Mouse (Mus musculus): ENCODE results near the gene Scoc.
"Not testable (repeated sequence)": the region's sequence is repeated elsewhere in the genome, so short reads cannot be mapped to it uniquely, and the experiment has no call there.

Gene Scoc

DNA sequence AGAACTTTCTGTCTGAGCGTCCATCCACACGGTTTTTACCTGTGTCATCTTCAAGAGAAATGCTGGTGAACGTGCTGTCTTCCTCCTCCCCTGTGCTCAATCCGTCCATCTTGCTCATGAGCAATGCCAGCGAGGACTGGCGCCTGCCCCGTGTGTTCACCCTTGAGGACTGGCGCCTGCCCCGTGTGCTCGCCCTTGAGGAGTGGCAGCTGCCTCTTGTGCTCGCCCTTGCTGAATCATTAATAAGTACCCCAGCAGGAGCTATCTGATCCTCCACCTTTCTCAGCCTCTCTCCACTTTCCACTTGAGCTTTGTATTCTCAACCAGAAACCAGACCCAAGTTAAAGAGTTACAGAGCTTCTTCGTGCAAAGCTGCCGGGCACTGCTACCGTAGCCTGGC, at the start of gene Scoc:
TSS of gene Scoc (minus strand) at position 170 of the 400 bp plus-strand sequence.
- DNase-seq = peak; percentile 78

DNA sequence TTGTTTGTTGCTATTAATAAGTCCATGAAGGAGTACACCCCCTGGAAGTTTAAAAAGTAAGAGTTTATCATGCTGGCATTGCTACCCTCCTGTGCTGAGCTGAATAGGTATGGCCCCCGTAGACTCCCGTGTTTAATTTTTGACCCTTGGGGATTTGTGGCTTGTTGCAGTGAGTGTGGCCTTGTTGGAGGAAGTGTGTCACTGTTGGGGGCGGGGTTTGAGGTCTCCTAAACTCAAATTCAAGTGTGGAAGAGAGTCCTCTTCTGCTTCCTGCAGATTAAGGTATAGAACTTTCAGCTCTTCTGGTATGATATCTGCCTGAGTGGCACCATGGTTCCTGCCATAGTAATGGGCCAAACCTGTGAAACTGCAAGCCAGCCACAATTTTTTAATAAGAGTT, 1.4 kb upstream of the Scoc start:
- no peak for DNase-seq

DNA sequence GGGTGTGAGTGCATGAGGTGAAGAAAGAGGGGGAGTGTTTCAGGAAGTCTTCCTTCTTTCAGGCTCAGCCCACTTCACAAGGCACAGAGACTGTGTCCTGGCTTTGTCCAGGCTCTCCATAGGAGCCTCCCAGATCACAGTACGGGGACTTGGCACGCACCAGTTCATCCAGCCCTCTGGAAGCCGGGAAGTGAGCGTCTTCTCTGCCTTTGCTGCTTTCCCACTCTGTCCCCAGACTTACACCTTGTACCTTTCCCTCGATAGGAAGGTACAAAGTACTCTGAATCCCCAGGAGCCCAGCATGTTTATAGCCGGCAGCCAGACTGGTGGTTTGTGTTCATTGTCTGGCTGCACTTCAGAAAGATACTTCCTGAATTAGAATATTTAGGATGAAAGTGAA, 1.1 kb downstream of the Scoc start:
- DNase-seq = peak; percentile 56

DNA sequence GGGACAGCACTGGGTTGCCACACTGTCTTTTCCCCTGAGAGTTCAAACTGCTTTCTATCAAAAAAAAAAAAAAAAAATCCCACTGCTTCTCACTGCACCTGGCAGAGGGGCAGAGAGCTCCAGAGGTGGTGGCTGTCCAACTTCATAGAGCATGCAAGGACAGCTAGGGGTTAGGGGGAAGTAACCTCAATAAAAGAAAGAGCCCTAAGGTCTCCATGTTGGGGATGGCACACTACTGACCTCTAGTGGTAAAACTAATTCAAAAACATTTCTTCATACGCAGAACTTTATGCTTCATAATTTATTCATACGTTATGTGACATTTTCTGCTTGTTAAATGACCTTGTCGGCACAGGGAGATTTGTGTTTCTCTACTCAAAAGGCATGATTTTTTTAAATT, 7.1 kb downstream of the Scoc start:
- DNase-seq = no peak

DNA sequence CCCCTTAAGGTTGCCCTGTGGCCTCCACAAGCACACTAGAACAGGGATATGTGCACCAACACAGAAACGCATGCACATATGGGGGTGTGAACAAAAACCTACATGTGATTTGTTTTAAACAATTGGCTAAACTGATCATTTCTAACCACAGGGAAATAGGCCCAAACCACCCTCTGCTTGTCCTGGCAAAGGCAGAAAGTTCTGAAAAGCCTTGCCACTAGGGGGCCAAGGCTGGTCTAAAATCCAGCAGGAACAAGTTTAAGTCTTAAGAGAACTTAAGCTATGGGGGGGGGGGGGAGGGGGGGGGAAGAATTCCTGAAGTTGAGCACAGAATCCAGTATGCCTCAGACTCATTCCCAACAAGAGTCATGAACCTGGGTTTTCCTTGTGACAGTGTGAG, 8.2 kb downstream of the Scoc start:
- peak; percentile 31 for DNase-seq

DNA sequence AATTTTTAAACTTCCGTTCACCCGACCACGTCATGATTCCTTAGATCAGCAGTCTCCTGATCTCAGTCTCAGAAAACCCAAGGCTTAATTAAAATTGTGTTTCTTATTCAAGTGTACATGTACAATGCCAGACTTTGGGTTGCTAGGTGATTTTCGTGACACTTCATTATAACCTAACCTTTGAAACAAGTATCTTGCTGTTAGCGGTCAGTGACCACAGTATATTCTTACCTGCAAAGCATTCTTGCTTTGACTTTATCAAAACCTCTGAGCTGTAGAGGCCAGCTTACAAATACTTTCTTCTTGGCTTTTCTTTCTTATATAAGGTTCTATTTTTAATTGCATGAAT, 15.2 kb downstream of the Scoc start:
- no peak for DNase-seq

DNA sequence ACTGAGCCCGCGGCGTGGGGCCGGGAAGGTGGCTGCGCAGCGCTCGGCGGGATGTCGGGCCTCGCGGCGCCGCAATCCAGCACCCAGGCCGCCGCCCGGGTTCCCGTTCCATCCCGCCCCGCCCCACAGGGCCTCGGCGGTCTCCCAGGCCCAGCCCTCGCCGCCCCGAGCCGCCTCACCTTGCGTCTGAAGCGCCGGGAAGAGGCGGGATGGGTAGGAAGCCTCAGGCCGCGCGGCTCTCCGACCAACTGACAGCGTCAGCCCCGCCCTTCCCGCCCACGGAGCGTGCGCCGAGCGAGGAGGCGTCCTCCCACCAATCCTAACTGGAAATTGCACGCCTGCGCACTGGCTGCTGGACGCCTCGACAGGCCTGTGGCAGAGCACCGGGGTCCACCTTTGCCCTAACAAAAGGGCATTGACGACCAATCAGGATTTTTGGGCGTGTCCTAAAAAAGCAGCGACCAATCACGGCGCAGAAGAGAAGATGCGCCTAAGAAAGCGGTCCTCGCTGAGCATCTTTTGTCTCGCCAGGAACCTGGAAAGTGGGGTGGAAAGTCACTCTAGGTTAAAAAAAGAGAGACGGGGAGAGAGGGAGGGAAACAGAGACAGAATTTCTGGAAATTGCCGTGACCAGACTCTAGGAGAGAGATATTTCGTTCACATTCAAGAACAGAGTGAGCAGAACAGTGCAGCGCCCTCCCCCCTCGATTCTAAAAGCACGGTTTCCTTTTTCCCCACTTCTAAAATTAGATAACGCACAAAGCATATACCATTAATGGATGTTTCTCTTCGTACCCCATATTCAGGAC, 15.7 kb downstream of the Scoc start:
- DNase-seq = peak; percentile 98

DNA sequence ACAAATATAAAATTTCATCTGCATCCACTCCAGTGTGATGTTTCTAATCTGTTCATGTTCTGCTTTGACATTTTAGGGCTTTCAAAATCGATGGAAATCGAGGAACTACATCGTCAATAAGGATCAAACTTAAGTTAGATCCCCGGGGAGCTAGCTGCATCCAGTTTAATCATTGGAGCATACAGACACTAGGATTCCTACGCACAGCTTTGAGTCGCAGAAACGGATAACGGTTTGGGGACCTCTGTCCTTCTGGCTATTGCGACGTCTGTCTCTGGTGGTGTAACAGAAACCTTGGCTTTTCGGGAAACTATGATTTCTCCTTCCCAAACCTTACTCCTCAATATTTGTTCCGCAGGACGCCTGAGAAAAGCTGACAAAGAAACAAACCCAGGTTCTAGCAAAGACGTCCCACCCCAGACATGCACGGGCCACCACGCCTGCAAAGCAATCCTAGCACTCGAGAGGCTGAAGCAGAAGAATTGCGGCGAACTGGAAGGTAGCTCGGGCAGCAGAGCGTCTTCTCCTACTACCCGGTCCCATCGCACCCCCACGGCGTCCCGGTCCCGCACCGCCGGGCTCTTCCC, 16.4 kb downstream of the Scoc start:
- no peak for DNase-seq

DNA sequence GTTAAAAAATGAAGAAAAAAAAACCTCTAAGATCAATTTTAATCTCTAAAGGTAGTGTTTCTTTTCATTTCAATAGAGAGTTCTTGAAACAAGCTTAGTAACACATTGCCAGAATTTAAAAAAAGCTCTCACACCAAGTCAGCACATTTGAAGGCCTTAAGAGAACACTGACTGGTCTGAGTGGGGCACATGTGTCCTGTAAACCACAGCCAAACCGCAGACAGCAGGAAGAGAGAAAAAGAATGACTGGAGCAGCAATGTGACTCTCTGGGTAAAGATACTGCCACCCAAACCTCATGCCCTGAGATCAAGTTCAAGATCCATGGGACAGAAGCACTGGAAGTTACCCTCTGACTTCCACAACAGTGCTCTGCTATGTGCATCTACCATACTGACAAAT, 21.1 kb downstream of the Scoc start:
- DNase-seq = no peak

DNA sequence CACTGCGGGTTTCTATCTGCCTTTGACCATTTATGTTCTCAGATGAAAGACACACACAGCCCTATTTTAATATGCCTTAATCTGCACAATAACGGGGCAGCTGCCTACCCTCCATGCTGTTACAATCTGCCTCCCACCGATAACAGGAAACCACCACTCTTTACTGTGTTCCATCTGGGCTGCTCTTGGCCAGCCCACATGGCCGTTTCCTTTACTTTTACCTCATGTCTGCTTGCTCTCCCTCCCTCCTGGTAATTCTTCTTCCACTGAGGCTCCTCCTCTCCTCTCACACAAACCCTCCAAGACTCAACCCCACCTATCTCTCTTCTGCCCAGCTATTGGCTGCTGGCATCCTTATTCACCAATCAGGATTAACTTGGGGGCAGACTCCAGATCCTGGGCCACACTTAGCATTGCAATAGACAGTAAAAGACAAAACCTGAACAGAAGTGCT, 29.1 kb downstream of the Scoc start:
- no peak for DNase-seq

DNA sequence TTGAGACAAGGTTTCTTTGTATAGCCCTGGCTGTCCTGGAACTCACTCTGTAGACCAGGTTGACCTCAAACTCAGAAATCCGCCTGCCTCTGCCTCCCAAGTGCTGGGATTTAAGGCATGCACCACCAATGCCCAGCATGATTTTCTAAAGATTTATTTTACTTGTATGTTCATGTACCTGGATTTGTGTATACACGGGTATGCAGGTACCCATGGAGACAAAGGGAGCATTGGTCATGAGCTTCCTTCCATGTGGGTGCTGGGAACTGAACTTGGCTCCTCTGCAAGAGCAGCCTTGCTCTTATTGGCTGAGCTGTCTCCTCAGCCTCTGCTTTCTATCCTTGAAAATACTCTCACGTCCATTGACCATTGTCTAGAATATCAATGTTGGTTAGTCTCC, 29.6 kb downstream of the Scoc start:
- DNase-seq = not testable (repeated sequence)

DNA sequence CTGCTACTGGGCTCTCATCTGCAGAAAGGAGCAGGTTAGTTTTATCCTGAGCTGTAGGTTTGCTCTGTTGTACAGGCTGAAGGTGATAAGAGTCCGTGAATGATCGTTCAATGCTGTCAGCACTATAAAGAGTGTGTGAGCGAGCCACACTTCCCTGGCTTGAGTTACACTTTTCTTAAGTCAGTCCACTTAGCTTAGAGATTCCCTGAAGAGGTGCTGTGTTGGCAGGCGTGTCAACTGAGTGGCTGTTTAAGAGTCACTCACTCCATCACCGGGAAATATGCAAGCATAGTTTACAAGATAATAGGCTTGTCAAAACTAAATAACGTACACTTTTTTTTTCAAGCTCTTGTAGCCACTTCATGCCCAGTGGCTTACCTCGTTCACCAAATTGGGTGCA, 31.2 kb downstream of the Scoc start:
- DNase-seq = no peak

DNA sequence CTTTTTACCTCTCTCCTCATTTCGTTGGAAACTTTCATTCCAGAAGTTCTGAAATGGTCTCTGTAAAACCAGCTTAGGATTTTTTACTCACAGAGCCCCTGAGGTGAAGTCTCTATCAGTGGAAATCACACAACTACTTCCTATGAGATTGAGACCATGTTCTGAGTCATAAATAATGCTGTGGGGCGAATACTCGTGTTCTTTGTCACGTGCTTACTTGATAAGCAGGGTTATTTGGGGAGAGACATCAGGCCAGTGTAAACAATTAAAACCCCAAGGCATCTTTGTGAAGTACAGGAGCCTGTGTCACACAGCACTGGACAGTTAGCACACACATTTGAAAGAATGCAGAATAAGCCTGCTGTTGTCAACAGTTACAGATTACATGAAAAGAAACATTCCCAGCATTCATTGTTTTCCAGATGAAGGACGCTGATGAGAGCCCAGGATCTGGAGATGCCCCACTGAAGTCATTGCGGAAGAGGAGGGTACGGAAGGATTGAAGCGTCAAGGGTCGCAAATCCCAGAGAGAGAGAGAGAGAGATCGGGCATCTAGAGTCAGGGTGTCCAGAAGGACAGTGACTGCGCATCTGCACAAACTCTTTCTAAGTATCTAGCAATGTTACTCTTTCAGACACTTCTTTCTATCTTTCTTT, 32.0 kb downstream of the Scoc start:
- no peak for DNase-seq

DNA sequence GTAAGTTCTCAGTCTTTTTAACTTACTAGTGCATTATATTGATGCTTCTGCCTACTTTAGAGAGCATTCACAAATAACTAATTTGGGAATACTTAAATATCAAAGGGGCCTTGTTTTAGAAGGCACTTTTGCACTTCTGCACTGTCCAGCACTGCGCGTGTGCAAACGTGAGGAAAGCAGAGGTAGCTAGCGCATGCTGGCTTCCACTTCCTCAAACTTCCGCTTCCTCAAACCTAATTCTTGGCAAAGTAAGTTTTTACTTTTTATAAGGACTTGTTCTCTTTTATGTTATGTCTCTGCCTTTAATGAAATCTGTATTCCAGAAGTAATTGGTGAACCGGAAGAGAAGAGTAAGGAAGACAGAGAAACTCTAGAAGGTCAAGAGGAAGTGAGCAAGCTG, 33.0 kb downstream of the Scoc start:
- no peak for DNase-seq

DNA sequence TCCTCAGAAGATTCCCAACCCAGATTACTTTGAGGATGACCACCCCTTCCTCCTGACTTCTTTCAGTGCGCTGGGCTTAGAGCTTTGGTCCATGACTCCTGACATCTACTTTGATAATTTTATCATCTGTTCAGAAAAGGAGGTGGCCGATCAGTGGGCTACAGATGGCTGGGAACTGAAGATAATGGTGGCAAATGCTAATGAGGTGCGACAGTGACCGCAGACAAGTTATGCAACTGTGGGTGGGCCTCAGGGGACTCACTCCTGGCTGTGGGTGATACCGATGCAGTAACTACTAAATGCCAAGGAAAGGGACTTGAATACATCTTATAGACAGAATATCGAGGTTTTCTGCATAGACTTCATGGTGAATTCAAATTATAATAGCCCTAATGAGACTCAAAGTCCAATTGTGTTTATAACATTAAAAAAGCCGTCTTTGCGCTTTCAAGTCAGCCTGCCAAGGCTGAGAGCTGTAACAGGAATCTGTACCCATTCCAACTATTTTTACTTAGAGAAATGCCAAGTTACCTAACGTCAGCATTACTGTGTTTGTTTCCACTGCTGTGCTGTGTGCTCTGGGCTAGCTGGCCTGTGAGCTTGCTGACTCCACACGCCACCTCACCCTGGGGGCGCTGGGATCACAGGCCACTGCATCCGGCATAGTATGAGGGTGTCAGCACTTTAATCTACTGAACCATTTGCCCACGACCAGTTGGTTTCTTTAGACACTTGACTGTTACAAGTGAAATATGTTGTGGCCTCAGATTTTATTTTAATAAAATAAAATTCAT, 35.0 kb downstream of the Scoc start:
- DNase-seq = peak; percentile 42

DNA sequence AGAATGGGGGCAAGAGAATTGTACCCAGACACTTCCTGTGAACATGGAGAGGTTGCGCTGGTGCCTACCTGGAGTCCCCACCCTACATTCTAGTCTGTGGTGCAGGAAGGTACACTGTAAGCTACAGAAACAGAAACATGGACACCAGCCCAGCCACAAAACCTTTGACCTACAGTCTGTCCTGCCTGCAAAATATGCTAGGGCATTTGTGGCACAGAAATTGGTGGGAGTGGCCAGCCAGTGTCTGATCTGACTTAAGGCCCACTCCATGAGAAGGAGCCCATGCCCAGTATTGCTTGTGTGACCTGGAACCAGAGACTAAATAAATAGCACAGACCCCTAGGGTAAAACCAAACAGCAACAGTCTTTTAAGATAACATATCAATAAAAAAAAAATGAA, 36.8 kb downstream of the Scoc start:
- DNase-seq = no peak

DNA sequence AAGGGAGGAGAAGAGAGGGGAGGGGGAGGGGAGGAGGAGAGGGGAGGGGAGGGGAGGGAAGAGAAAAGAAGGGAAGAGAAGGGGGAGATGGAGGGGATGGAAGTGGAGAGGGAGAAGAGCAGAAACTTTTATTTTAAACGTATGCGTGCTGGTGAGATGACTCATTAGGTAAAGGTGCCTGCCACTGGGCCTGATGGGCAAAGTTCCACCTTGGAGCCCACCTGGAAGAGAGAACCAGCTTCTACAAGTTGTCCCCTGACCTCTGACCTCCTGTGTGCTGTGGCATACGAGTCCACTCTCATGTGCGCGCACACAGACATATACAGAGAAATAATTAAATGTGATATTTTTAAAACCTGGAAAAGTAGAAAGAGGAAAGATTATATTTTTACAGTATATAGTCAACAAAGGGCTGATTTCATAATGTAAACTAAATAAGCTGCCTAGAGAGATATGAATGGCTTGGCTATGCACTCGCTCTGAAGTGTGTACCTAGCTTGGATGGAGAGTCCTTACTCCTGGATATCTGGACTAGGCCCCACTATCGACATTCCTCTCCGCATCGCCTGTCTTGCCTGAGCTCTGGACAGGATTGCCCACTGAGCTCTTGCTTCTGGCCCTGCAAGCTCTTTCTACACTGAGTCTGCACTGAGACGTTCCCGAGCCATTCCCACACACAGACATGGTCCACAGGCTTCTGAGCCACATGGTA, 39.2 kb downstream of the Scoc start:
- no peak for DNase-seq

DNA sequence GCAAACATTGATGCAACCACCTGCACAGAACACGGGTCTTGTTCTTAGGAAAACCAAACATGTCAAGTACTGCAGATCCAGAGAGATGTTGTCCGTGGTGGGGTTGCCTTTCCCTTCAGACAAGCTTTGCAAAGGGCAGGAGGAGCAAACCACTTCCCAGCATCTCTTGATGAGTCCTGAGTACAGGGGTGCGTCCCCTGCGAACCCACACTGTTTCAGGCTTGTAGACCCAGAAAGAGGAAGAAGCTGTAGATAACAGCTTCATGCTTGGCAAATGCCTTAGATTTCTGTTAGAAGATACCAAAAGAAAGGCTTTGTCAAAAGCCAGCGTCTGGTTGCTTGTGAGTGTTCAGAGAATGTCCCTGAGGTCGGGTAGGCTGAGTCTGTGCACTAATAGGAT, 40.2 kb downstream of the Scoc start:
- no peak for DNase-seq

DNA sequence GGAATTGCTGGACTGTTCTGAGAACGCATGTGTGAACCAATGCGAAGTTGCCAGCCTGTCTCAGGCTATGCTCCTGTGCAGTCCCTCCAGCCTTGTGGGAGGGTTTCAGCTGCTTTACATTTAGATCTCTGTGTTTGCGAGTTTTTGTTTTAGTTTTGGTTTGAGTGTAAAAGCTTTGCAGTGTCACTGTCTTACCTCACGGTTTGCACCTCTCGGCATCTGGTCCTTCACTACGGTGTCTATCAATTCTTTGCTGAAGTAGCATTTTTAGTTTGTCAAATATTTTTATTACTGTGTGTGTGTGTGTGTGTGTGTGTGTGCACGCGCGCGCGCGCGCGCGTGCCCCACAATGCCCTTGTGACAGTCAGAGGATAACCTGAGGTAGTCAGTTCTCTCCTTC, 41.3 kb downstream of the Scoc start:
- DNase-seq = no peak

DNA sequence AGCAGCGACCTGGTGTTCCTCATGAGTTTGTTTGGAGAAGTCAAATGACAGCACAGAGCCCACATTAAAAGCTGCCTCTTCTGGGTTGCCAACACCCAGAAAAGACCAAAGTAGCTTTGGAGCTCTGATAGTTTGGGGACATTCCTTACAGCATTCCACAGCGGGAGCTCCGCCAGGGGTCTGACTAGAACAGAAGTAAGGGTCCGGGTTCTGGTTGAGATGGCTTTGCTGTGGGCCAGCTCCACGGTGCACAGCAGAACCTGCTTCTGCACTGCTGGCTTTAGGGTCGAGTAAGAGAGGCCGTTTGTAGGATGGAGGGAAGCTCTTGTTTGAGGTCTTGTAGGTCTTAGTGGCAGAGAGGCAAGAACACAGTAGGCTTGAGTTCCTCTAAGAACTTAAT, 49.7 kb downstream of the Scoc start:
- DNase-seq = no peak

DNA sequence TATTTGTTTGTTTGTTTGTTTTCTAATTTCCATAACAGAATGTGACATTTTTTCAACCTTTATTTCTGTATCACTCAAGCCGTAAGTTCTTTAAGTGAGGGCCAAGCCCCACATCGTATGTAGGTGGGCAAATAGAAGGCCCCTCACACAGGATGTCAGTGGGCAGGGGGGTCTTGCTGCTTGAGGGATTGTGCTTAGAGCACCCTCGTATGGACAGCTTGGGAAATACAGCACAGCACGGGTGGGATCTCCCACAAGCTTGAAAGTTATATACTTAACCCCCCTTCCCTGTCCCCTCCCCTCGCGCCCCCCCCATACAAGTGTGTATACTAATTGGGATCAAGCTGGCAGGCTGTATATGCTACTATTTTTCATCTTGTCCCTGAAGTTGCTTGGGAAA, 51.4 kb downstream of the Scoc start:
- DNase-seq = no peak

DNA sequence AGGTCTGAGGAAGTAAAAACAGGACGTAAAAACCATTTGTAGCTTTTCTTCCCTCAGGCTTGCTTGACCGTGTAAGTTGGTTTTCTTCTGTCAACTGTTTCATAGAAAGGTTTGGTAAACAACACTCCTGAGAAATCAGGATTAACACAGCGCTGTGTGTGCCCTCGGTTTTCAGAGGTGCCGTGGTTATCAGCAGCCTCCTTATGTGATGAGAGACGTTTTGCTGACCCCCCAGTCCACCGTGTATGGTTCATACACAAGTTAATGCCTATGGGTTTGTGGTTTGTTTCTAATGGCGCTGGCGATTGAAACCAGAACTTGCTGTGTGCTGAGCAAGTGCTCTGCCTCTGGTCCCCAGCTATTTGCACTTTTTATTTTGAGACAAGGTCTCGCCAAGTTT, 52.6 kb downstream of the Scoc start:
- no peak for DNase-seq

DNA sequence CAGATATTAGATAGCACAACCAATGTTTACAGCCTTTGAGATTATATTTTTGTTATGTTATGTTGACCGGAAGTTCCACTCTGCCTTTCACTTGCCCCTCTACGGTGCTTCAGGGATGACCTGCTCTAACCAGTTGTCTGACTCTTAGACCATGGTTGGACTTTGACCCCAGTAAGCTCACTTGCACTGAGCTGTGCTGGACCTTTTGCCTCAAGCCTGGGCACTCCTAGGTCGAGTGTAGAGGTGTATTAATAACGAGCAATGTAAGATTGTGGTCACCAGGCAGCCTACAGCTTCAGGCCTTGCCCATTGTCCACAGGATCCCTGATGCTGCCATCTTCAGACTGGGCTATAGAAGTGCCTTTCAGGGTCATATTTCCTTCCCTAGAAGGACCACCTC, 60.5 kb downstream of the Scoc start:
- no peak for DNase-seq

Data from kidney, postnatal 14 days (tissue).